Mouse (Mus musculus) myocyte (in vitro differentiated cells): Measurements from ENCODE around the gene Hfe. TPM values are rescaled to one million over a fixed set of nuclear protein-coding genes. Genes with fewer than 3 reads are reported as not detected.
A peak's percentile ranks its signal among the peaks of the same experiment; 100 is the strongest.
"Not testable (repeated sequence)": the region's sequence is repeated elsewhere in the genome, so short reads cannot be mapped to it uniquely, and the experiment has no call there.

Source experiments
- H3K27me3 ChIP-seq: one replicate; pipeline ENCODE4 v1.6.1; 2011; ENCODE audit not compliant: control insufficient read depth, insufficient read depth, insufficient read length
- H3K36me3 ChIP-seq: one replicate; pipeline ENCODE4 v1.6.1; 2011; ENCODE audit not compliant: control insufficient read depth, insufficient read depth
- H3K4me2 ChIP-seq: one replicate; pipeline ENCODE4 v1.6.1; 2011; ENCODE audit warnings: low read depth, control low read depth
- H3K4me3 ChIP-seq: one replicate; pipeline ENCODE4 v1.5.1; 2011; ENCODE audit warnings: mild to moderate bottlenecking, control low read depth, moderate library complexity
- H3K79me2 ChIP-seq: one replicate; pipeline ENCODE4 v1.6.1; 2011; ENCODE audit not compliant: control insufficient read depth, insufficient read depth
- H3ac ChIP-seq: one replicate; pipeline ENCODE4 v1.6.1; 2011; ENCODE audit not compliant: control insufficient read depth, insufficient read length
- CEBPB ChIP-seq: IDR thresholded peaks from 2 replicates; pipeline ENCODE4 v1.6.1; 2011; ENCODE audit warnings: mild to moderate bottlenecking, moderate library complexity; ENCODE audit not compliant: poor library complexity, insufficient read depth, severe bottlenecking
- E2F4 ChIP-seq: IDR thresholded peaks from one replicate; pipeline ENCODE4 v1.6.1; 2011; ENCODE audit warnings: mild to moderate bottlenecking, control low read depth, moderate library complexity; ENCODE audit not compliant: insufficient read depth
- MAX ChIP-seq: IDR thresholded peaks from one replicate; pipeline ENCODE4 v1.6.1; 2011; ENCODE audit warnings: low read depth, mild to moderate bottlenecking, control low read depth
- MYOD1 ChIP-seq, 3 experiments: IDR thresholded peaks; one replicate each; pipeline ENCODE4 v1.6.1; 2011; ENCODE audit warnings: control low read depth in 2 of 3, low read depth in 2 of 3, mild to moderate bottlenecking in 2 of 3, moderate library complexity in 1 of 3; ENCODE audit not compliant: insufficient read length in 2 of 3, control insufficient read depth in 1 of 3
- MYOG ChIP-seq, 3 experiments: IDR thresholded peaks; one replicate each; pipeline ENCODE4 v1.6.1; 2011; ENCODE audit warnings: control low read depth in 2 of 3, low read depth in 2 of 3, mild to moderate bottlenecking in 2 of 3; ENCODE audit not compliant: insufficient read length in 2 of 3, control insufficient read depth in 1 of 3, insufficient read depth in 1 of 3
- POLR2A ChIP-seq: IDR thresholded peaks from one replicate; pipeline ENCODE4 v1.6.1; 2011; ENCODE audit warnings: low read depth, mild to moderate bottlenecking, control low read depth, moderate library complexity; ENCODE audit not compliant: insufficient read length
- POLR2AphosphoS2 ChIP-seq: IDR thresholded peaks from one replicate; pipeline ENCODE4 v1.6.1; 2011; ENCODE audit warnings: low read depth, control low read depth; ENCODE audit not compliant: insufficient read length
- REST ChIP-seq: IDR thresholded peaks from one replicate; pipeline ENCODE4 v1.6.1; 2011; ENCODE audit warnings: mild to moderate bottlenecking, control low read depth, moderate library complexity; ENCODE audit not compliant: insufficient read depth, insufficient read length
- SRF ChIP-seq: IDR thresholded peaks from one replicate; pipeline ENCODE4 v1.6.1; 2011; ENCODE audit warnings: low read depth; ENCODE audit not compliant: control insufficient read depth, insufficient read length
- TCF12 ChIP-seq: IDR thresholded peaks from one replicate; pipeline ENCODE4 v1.6.1; 2011; ENCODE audit warnings: mild to moderate bottlenecking, control low read depth; ENCODE audit not compliant: poor library complexity, insufficient read depth, severe bottlenecking
- TCF3 ChIP-seq: IDR thresholded peaks from one replicate; pipeline ENCODE4 v1.6.1; 2011; ENCODE audit warnings: low read depth, control low read depth; ENCODE audit not compliant: insufficient read length
- USF1 ChIP-seq: IDR thresholded peaks from one replicate; pipeline ENCODE4 v1.6.1; 2011; ENCODE audit warnings: low read depth, mild to moderate bottlenecking, control low read depth, moderate library complexity
- polyA plus RNA-seq: library from polyadenylated mRNA; unstranded; fragments of >200 nt; fragmentation: generic; extraction: Trizol; gene quantifications from one replicate; pipeline ENCODE4 v1.2.1, GENCODE M21; 2012; ENCODE audit warnings: missing spikeins

Hfe gene
- polyA plus RNA-seq, 1 experiment: 5.1 TPM

GRCm38 (mm10) chr13:23752067-23752741 is 41.5 kb upstream of the Hfe start, which contains the start of gene Hist1h3b:
TSS of gene Hist1h3b (plus strand) at chr13:23752267.
- H3K4me3 ChIP-seq: peak within 1 kb of the TSS; percentile 15
- TF ChIP-seq POLR2AphosphoS2: peak; percentile 88
- TF ChIP-seq POLR2A: peak; percentile 80
- peak; percentile 84 for TF ChIP-seq E2F4
- not testable (repeated sequence) for H3K79me2 ChIP-seq, H3K36me3 ChIP-seq, H3K27me3 ChIP-seq, H3ac ChIP-seq
- peak within 1 kb of the TSS; percentile 76 for H3K4me2 ChIP-seq

- Histone ChIP-seq H3K79me2 (no peaks in the 10 kb centered on the region), H3ac (no peak overlapping the region), H3K36me3 (no peaks in the 10 kb centered on the region), H3K4me2 (peak overlapping the region; percentile 76), H3K27me3 (no peaks in the 10 kb centered on the region), H3K4me3 (peak overlapping the region; percentile 15)
- peak; percentile 17 for TF ChIP-seq POLR2A
- TF ChIP-seq SRF: no peak
Observed at GRCm38 (mm10) chr13:23751478-23751956, 40.9 kb upstream of the Hfe start.

GRCm38 (mm10) chr13:23750839-23751477 is 40.3 kb upstream of the Hfe start, which contains the start of gene Hist1h2ab:
TSS of gene Hist1h2ab (plus strand) at chr13:23751126.
- not testable (repeated sequence) for H3ac ChIP-seq, H3K79me2 ChIP-seq, H3K36me3 ChIP-seq, H3K27me3 ChIP-seq
- Histone ChIP-seq H3K4me2 (peak within 1 kb of the TSS; percentile 76), H3K4me3 (peak within 1 kb of the TSS; percentile 15)
- TF ChIP-seq POLR2AphosphoS2 (peak; percentile 95), POLR2A (peak; percentile 81)

- H3K4me2 ChIP-seq: no peak overlapping the region
- TF ChIP-seq POLR2AphosphoS2 (no peak), POLR2A (no peak), REST (no peak), TCF3 (no peak), MAX (no peak), USF1 (no peak), SRF (no peak), TCF12 (no peak), MYOG (IDR thresholded peaks at IDR 0.05; ENCODE audit: control insufficient read depth in 1 of 3, insufficient read depth in 1 of 3, insufficient read length in 2 of 3, low read depth in 2 of 3) (no peak), MYOD1 (IDR thresholded peaks at IDR 0.05; ENCODE audit: control insufficient read depth in 1 of 3, insufficient read length in 2 of 3, low read depth in 2 of 3) (no peak), E2F4 (no peak), CEBPB (no peak)
- H3K4me3 ChIP-seq: no peak overlapping the region
- no peaks in the 10 kb centered on the region for H3K79me2 ChIP-seq
- H3ac ChIP-seq: no peak overlapping the region
- no peaks in the 10 kb centered on the region for H3K27me3 ChIP-seq
- no peaks in the 10 kb centered on the region for H3K36me3 ChIP-seq
Observed at GRCm38 (mm10) chr13:23749563-23750121, 39.0 kb upstream of the Hfe start.

GRCm38 (mm10) chr13:23747892-23748288 is 37.2 kb upstream of the Hfe start:
- no peaks in the 10 kb centered on the region for H3K79me2 ChIP-seq
- no peaks in the 10 kb centered on the region for H3K36me3 ChIP-seq
- H3K27me3 ChIP-seq: no peaks in the 10 kb centered on the region
- no peak overlapping the region for H3K4me3 ChIP-seq
- H3K4me2 ChIP-seq: peak overlapping the region; percentile 94
- TF ChIP-seq SRF: no peak
- TF ChIP-seq TCF3: no peak
- H3ac ChIP-seq: no peak overlapping the region
